Mouse (Mus musculus): Measurements from ENCODE around the gene Larp1.
"Not testable (repeated sequence)": the region's sequence is repeated elsewhere in the genome, so short reads cannot be mapped to it uniquely, and the experiment has no call there.

Larp1 gene

DNA sequence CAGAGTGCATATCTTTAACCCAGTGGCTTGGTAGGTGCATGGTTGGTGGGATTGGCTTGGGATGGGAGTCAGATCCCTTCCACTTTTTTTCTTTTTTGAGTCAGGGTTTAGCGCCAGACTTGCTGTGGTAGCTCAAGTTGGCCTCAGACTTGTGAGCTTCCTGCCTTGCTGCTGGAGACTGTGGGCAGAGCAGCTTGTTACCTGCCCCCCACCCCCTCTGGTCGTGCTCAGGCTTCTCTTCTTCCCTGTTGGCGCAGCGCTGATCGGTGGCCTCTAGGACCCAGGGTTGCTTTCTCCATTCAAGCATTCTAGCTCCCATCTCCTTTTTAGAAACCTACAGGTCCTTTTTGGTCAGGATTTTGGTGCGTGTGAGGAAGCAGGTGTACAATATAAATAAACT lies 22.3 kb downstream of the Larp1 start:
- no peak for DNase-seq

- no peak for DNase-seq
These were observed 24.8 kb downstream of the Larp1 start for GRCm38 (mm10) chr11:58033635-58034034.

GRCm38 (mm10) chr11:58039027-58039426 lies 30.2 kb downstream of the Larp1 start:
- DNase-seq = no peak

GRCm38 (mm10) chr11:58042861-58043431 lies 34.1 kb downstream of the Larp1 start:
- DNase-seq = no peak

- DNase-seq = no peak
These were observed 37.6 kb downstream of the Larp1 start for GRCm38 (mm10) chr11:58046438-58046837.

DNA sequence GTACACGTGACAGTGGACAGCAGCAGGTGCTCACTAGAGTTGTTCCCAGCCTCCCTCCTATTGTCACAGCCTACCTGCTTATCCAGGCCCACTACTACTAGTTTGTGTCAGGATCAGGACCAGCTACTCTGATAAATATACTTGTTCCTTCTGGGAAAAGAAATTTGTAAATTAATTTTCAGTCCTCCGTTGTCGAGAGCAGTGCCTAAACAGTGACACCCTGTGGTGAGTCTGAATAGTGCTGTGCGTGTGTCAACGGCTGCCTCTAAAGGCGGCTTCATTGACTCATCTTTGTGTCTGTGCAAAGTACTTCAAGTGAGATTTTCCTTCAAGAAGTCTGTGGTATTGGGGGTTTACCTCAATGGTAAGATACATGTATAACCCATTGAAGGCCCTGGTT lies 48.6 kb downstream of the Larp1 start:
- peak; percentile 54 for DNase-seq

GRCm38 (mm10) chr11:58059752-58060151 lies 50.9 kb downstream of the Larp1 start:
- not testable (repeated sequence) for DNase-seq

GRCm38 (mm10) chr11:58061218-58061617 lies 52.4 kb downstream of the Larp1 start:
- DNase-seq = not testable (repeated sequence)

DNA sequence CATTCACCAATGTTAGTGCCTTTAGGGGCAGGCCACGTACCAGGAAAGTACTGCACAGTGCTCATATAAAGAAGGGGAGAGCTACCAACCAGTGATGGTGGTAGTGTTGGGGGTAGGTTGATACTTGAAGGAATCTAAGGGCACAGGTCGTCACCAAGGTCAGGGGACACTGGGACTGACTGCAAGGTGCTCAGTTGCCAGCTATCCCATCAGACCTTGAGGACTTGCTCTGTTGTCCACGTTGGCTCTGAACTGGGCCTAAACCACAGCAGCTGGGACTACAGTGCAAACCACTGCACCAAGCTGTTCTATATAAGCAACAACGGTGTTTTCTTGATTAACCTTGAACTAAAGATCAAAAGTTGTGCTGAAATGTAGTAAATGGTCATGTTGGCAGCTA lies 53.7 kb downstream of the Larp1 start:
- no peak for DNase-seq

- DNase-seq = no peak
These were observed 56.2 kb downstream of the Larp1 start for GRCm38 (mm10) chr11:58065025-58065424.

GRCm38 (mm10) chr11:58072978-58073377 lies 64.1 kb downstream of the Larp1 start:
- DNase-seq = no peak

- no peak for DNase-seq
These were observed 68.4 kb downstream of the Larp1 start for GRCm38 (mm10) chr11:58077270-58077669.

DNA sequence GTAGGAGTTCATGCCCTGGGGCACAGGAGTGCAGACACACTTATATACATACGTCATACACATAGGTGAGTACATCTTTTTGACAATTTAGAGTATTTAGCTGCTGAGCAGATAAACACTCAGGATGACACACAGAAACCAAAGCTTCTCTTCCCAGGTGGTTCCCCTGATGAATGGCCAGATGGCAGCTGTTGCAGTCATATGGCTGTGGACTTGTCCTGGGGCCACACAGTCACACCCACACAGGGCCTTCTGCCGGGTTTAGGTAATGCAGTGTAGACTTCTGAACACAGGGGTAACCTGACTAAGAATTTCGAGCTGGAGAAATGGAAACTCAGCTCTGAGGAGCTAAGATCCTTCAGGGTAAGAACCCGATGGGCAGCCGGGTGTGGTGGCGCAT lies 72.9 kb downstream of the Larp1 start:
- DNase-seq = no peak

GRCm38 (mm10) chr11:58092541-58092940 lies 83.7 kb downstream of the Larp1 start:
- no peak for DNase-seq

- DNase-seq = no peak
These were observed 84.2 kb downstream of the Larp1 start, which contains the start of gene Gm12248 for GRCm38 (mm10) chr11:58093021-58093528. TSS of gene Gm12248 (minus strand) at chr11:58093134.

DNA sequence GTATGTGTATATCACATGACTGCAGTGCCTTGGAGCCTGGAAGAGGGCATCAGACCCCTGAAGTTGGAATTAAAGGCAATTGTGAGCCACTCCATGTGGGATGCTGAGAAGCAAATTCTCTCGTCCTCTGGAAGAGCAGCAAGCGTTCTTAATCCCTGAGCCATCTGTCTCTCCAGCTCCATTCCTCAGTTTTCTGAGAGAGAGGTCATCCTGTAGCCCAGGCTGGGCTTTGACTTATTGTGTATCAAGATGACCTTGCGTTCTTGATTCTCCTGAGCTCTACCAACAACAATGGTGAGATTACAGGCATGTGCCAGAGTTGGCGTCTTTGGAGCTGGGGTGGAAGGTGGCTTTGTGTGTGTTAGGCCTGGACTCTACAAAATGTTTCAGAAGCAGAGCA lies 85.9 kb downstream of the Larp1 start:
- DNase-seq = no peak

DNA sequence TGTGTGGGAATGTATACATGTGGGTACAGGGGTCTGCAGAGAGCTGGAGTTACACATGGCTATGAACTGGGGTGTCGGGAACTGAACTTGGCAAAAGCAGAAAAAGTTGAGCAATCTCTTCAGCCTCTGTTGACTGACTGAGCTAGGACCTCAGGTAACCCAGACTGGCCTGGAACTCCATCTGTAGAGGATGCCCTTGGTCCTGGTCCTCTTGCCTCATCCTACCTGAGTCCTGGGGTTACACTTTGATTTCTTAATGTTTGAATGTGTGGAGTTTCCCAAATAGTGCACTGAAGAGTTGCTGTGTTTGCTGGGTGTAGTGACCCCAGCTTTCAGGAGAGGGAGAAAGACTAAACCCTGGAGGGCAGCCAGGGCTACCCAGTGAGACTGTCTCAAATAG lies 86.7 kb downstream of the Larp1 start:
- no peak for DNase-seq

DNA sequence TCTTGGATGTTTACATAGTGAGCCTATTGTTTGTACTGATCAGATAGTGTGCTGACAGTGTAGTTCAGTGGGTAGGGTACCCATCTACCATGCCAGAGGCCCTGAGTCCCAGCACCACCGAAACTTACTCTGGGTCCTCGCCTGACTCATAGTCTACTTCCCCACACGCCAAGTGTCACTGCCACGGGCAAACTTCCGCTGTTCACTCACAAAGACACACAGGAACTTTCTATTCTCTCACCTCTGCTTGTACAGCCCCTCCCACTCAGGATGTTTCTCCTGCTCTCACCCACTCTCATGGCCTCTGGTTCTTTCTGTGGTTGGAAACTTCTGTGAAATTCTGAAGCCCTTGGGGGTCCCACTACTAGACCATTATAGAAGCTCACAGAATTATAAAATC lies 87.3 kb downstream of the Larp1 start:
- DNase-seq = no peak

GRCm38 (mm10) chr11:58096821-58097620 lies 88.2 kb downstream of the Larp1 start:
- DNase-seq = no peak

DNA sequence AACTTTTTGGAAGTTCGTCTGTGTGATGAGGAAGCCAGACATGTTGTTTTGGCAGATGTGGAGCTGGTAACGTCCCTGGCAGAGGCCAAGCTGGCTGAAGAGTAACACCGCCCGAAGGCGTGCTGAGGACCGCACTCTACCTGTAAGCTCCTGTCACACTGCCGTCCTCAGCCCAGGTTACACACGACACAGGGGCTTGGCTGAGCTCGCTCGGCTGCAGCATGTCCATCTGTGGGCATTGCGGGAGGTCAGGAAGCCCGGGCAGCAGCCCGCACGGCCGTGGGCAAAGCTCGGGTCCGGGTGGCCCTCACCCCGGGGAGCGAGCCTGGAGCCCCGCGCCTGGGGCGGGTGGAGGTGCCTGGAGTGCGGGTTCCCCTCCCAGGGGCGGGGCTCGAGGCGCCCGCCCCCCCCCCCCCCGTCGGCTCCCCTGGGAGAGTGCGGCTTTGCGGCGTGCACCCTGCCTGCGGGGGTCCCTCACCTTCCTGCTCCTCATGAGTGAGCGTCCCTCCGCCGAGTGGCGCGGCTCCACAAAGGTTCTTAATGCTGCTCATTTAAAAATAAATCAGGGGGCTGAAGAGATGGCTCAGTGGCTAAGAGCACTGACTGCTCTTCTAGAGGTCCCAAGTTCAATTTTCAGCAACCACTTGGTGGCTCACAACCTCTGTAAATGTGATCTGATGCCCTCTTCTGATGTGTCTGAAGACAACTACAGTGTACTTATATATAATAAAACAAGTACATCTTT lies 88.9 kb downstream of the Larp1 start:
- DNase-seq = no peak

- DNase-seq = not testable (repeated sequence)
These were observed 89.5 kb downstream of the Larp1 start for GRCm38 (mm10) chr11:58098366-58098720.

GRCm38 (mm10) chr11:58100006-58100405 lies 91.1 kb downstream of the Larp1 start:
- DNase-seq = no peak

DNA sequence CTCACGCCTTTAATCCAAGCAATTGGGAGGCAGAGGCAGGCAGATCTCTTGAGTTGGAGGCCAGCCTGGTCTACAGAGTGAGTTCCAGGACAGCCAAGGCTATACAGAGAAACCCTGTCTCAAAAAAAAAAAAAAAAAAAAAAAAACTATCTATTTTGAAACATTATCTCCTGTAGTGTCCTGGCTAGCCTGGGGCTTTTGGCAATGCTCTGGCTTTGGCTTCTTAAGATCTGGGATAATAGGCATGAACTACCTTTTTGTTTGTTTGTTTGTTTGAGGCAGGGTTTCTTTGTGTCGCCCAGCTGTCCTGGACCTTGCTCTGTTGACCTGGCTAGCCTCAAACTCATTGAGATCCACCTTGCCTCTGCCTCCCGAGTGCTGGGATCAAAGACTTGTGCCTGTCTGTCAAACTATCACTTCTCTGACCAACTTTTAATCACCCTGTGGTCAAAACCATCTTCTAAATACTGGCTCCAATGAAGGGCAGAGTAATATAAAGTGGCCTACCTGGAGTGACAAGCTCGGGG lies 92.4 kb downstream of the Larp1 start:
- DNase-seq = no peak

GRCm38 (mm10) chr11:58102146-58102545 lies 93.3 kb downstream of the Larp1 start:
- DNase-seq = no peak

All from right cerebral cortex, postnatal 14 days (tissue).